Mouse (Mus musculus) lung, postnatal 0 days (tissue): ENCODE measurements around the gene P2ry2.

Experiments
- CTCF ChIP-seq: IDR thresholded peaks from 2 replicates; pipeline ENCODE4 v1.5.1; 2016; ENCODE audit warnings: antibody characterized with exemption, mild to moderate bottlenecking
- EP300 ChIP-seq: IDR thresholded peaks from 2 replicates; pipeline ENCODE4 v1.6.1; 2016; ENCODE audit warnings: antibody characterized with exemption, mild to moderate bottlenecking, control low read depth

DNA sequence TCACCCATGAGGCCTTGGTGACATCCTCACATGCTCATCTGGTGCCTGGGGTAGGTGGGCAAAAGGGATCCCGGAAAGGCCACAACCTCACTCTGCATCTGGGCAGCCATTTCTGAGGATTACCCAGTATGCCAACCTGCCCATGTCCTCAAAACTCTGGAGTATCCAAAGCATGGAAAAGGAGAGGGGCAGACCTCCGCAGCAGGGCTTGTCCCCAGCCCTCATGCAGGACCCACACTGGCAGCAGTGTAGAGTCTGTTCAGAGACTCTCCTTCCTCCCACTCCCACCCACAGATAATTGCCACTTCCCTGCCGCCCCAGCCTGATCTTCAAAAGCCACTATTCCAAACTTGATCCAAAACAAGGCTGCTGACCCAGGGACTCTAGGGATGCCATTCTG is 1.9 kb downstream of the P2ry2 start:
- no peak for TF ChIP-seq CTCF
- no peak for TF ChIP-seq EP300
